Mouse (Mus musculus): Measurements from ENCODE around the gene Armc2. TPM values are rescaled to one million over a fixed set of nuclear protein-coding genes. Genes with fewer than 3 reads are reported as not detected.

The Armc2 gene
- total and polyA plus RNA-seq, 3 experiments: 0.08 to 0.13 TPM; not detected in 1

GRCm38 (mm10) chr10:41893433-41894411 is 124.5 kb downstream of the Armc2 start:
- no peak overlapping the region for H3K4me3 ChIP-seq (ENCODE audit: control insufficient read depth in 1 of 2, insufficient read depth in 1 of 2, low read depth in 2 of 2, low read length in 2 of 2)

GRCm38 (mm10) chr10:41891312-41891711 is 126.9 kb downstream of the Armc2 start:
- no peak overlapping the region for H3K27ac ChIP-seq (ENCODE audit: control insufficient read depth, low read depth, low read length)
- H3K4me3 ChIP-seq (ENCODE audit: control insufficient read depth in 1 of 2, insufficient read depth in 1 of 2, low read depth in 2 of 2, low read length in 2 of 2): no peak overlapping the region
- DNase-seq (ENCODE audit: low read depth, low spot score): no peak
- H3K9ac ChIP-seq (ENCODE audit: control insufficient read depth, low read depth, low read length, poor library complexity, severe bottlenecking): no peak overlapping the region
- TF ChIP-seq MAFK (IDR thresholded peaks at IDR 0.05; ENCODE audit: borderline replicate concordance, low read depth, low read length) (no peak), ZNF384 (IDR thresholded peaks at IDR 0.05; ENCODE audit: low read depth, low read length) (no peak), GATA1 (IDR thresholded peaks at IDR 0.05; ENCODE audit: low read depth, low read length) (no peak), SMC3 (IDR thresholded peaks at IDR 0.05; ENCODE audit: low read depth, low read length) (no peak), CHD2 (IDR thresholded peaks at IDR 0.05; ENCODE audit: low read length) (no peak), CHD1 (IDR thresholded peaks at IDR 0.05; ENCODE audit: low read depth, low read length) (no peak), HCFC1 (IDR thresholded peaks at IDR 0.05; ENCODE audit: low read depth, low read length) (no peak), POLR2A (IDR thresholded peaks at IDR 0.05; ENCODE audit: control insufficient read depth in 1 of 2, insufficient read depth in 1 of 2, low read depth in 1 of 2, low read length in 2 of 2, poor library complexity in 1 of 2) (no peak), USF1 (IDR thresholded peaks at IDR 0.05; ENCODE audit: low read depth, low read length) (no peak), MEF2A (IDR thresholded peaks at IDR 0.05; ENCODE audit: extremely low read depth, insufficient replicate concordance, low read depth, low read length, poor library complexity, severe bottlenecking) (no peak), RCOR1 (IDR thresholded peaks at IDR 0.05; ENCODE audit: low read depth, low read length) (no peak)
- H3K79me2 ChIP-seq (ENCODE audit: control insufficient read depth, insufficient read depth, low read length, poor library complexity): peaks cover 12% of the 10 kb centered on the region
- no peaks in the 10 kb centered on the region for H3K27me3 ChIP-seq (ENCODE audit: control insufficient read depth in 1 of 2, insufficient read depth in 2 of 2, low read length in 2 of 2)
- peaks cover 4 to 10% of the 10 kb centered on the region in 2 experiments for H3K4me1 ChIP-seq (ENCODE audit: control insufficient read depth in 1 of 2, insufficient read depth in 2 of 2, low read length in 2 of 2)
- peaks cover 0 to 9% of the 10 kb centered on the region in 2 experiments; a peak in 3 of 4 replicates for H3K36me3 ChIP-seq (ENCODE audit: control insufficient read depth in 1 of 2, insufficient read depth in 2 of 2, low read length in 2 of 2)
- no peaks in the 10 kb centered on the region for H3K9me3 ChIP-seq (replicated peaks; ENCODE audit: insufficient read depth, low read length)

More at GRCm38 (mm10) chr10:41893433-41894411, 124.5 kb downstream of the Armc2 start:
- H3K27ac ChIP-seq (ENCODE audit: control insufficient read depth, low read depth, low read length): no peak overlapping the region
- H3K9me3 ChIP-seq (replicated peaks; ENCODE audit: insufficient read depth, low read length): no peaks in the 10 kb centered on the region
- peaks cover 5% of the 10 kb centered on the region in 2 experiments; a peak in 3 of 4 replicates for H3K4me1 ChIP-seq (ENCODE audit: control insufficient read depth in 1 of 2, insufficient read depth in 2 of 2, low read length in 2 of 2)
- H3K79me2 ChIP-seq (ENCODE audit: control insufficient read depth, insufficient read depth, low read length, poor library complexity): peaks cover 7% of the 10 kb centered on the region; the same call in 1 of the 2 replicates
- H3K36me3 ChIP-seq (ENCODE audit: control insufficient read depth in 1 of 2, insufficient read depth in 2 of 2, low read length in 2 of 2): peaks cover under 1 to 10% of the 10 kb centered on the region in 2 experiments
- no peak overlapping the region for H3K9ac ChIP-seq (ENCODE audit: control insufficient read depth, low read depth, low read length, poor library complexity, severe bottlenecking)
- TF ChIP-seq GABPA (IDR thresholded peaks at IDR 0.05; ENCODE audit: low read depth, low read length) (no peak), USF2 (IDR thresholded peaks at IDR 0.05; ENCODE audit: borderline replicate concordance in 1 of 2, insufficient read depth in 1 of 2, low read depth in 1 of 2, low read length in 2 of 2) (no peak), MEF2A (IDR thresholded peaks at IDR 0.05; ENCODE audit: extremely low read depth, insufficient replicate concordance, low read depth, low read length, poor library complexity, severe bottlenecking) (no peak), SIN3A (IDR thresholded peaks at IDR 0.05; ENCODE audit: low read length) (no peak), ETS1 (IDR thresholded peaks at IDR 0.05; ENCODE audit: low read depth, low read length) (no peak), GATA1 (IDR thresholded peaks at IDR 0.05; ENCODE audit: low read depth, low read length) (no peak), RAD21 (IDR thresholded peaks at IDR 0.05; ENCODE audit: low read depth, low read length) (no peak), MAFK (IDR thresholded peaks at IDR 0.05; ENCODE audit: borderline replicate concordance, low read depth, low read length) (no peak), MXI1 (IDR thresholded peaks at IDR 0.05; ENCODE audit: low read depth, low read length) (no peak), MYC (IDR thresholded peaks at IDR 0.05; ENCODE audit: low read depth, low read length) (no peak), HCFC1 (IDR thresholded peaks at IDR 0.05; ENCODE audit: low read depth, low read length) (no peak), ZMIZ1 (IDR thresholded peaks at IDR 0.05; ENCODE audit: low read depth, low read length) (no peak), CHD2 (IDR thresholded peaks at IDR 0.05; ENCODE audit: low read length) (no peak), USF1 (IDR thresholded peaks at IDR 0.05; ENCODE audit: low read depth, low read length) (no peak), ZNF384 (IDR thresholded peaks at IDR 0.05; ENCODE audit: low read depth, low read length) (no peak), MAX (IDR thresholded peaks at IDR 0.05; ENCODE audit: low read length) (no peak), POLR2A (IDR thresholded peaks at IDR 0.05; ENCODE audit: control insufficient read depth in 1 of 2, insufficient read depth in 1 of 2, low read depth in 1 of 2, low read length in 2 of 2, poor library complexity in 1 of 2) (no peak), TBP (IDR thresholded peaks at IDR 0.05; ENCODE audit: low read depth, low read length) (no peak)
- no peak for DNase-seq (ENCODE audit: low read depth, low spot score)
- H3K27me3 ChIP-seq (ENCODE audit: control insufficient read depth in 1 of 2, insufficient read depth in 2 of 2, low read length in 2 of 2): no peaks in the 10 kb centered on the region

Data from MEL (cell line).